Mouse (Mus musculus) heart, embryonic 13.5 days (tissue): ENCODE results near the gene Pou2f2. TPM values are rescaled to one million over a fixed set of nuclear protein-coding genes. Genes with fewer than 3 reads are reported as not detected.

Experiments used
- ATAC-seq: fragments of 200-750 bp; cut with Nextera tagmentation; 2 replicates; pipeline ENCODE4 v1.8.0; 2017; ENCODE audit warnings: moderate TSS enrichment; ENCODE audit not compliant: insufficient number of reproducible peaks, low FRiP score, low TSS enrichment; ENCODE audit errors: extremely low read depth
- H3K27ac ChIP-seq: fragments of 300-500 bp; sonication (generic); replicated peaks from 2 replicates; pipeline ENCODE4 v1.5.1; 2015; ENCODE audit warnings: moderate library complexity, mild to moderate bottlenecking, inconsistent platforms
- H3K27me3 ChIP-seq: fragments of 300-500 bp; sonication (generic); replicated peaks from 2 replicates; pipeline ENCODE4 v1.6.1; 2015; ENCODE audit warnings: mild to moderate bottlenecking, inconsistent platforms
- H3K36me3 ChIP-seq: fragments of 300-500 bp; sonication (generic); 2 replicates; pipeline ENCODE4 v1.6.1; 2015; ENCODE audit warnings: mild to moderate bottlenecking, inconsistent platforms
- H3K4me1 ChIP-seq: fragments of 300-500 bp; sonication (generic); 2 replicates; pipeline ENCODE4 v1.6.1; 2015; ENCODE audit warnings: inconsistent platforms
- H3K4me2 ChIP-seq: fragments of 300-500 bp; sonication (generic); 2 replicates; pipeline ENCODE4 v1.6.1; 2015; ENCODE audit warnings: inconsistent platforms, mild to moderate bottlenecking, moderate library complexity
- H3K4me3 ChIP-seq: fragments of 300-500 bp; sonication (generic); 2 replicates; pipeline ENCODE4 v1.5.1; 2015; ENCODE audit warnings: moderate library complexity, mild to moderate bottlenecking, inconsistent platforms
- H3K9ac ChIP-seq: fragments of 300-500 bp; sonication (generic); 2 replicates; pipeline ENCODE4 v1.6.1; 2015; ENCODE audit warnings: inconsistent platforms, mild to moderate bottlenecking, moderate library complexity
- H3K9me3 ChIP-seq: fragments of 300-500 bp; sonication (generic); 2 replicates; pipeline ENCODE4 v1.6.1; 2016; ENCODE audit warnings: inconsistent platforms
- whole genome bisulfite sequencing: fragments of 180-500 bp; shearing (Covaris S2); methylation state at CpG from one replicate; pipeline ENCODE4 v1.1.7; 2015; ENCODE audit warnings: mixed read lengths; 5-methylcytosine and 5-hydroxymethylcytosine counted together
- polyA plus RNA-seq: library from polyadenylated mRNA; unstranded; fragments of >200 nt; fragmentation: Nextera tagmentation; extraction: Ambion mirVana; gene quantifications from 2 replicates; pipeline ENCODE4 v1.2.1, GENCODE M21; 2015

Gene Pou2f2
- polyA plus RNA-seq, 1 experiment from 2014 or later, result 0.43 TPM

DNA sequence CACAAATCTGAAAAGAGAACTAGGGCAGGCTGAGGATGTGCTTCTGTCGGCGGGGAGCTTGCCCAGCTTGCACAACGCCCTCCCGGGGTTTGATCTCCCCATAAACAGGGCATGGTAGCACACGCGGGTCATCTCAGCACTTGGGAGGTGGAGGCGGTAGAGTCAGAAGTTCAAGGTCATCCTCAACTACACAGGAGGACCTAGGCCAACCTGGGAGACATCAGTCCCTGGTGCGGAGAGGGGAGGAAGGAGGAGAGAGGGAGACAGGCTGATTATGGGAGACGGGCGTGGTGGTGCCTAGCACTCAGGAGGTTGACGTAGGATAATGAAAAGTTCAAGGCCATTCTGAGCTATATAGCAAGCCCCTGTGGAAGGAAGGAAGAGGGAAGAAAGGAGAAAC, 11.3 kb upstream of the Pou2f2 start:
- Histone ChIP-seq H3K9ac (no peak overlapping the region), H3K27me3 (peaks cover 23% of the 10 kb centered on the region), H3K4me2 (no peak overlapping the region), H3K27ac (no peak overlapping the region), H3K4me3 (no peak overlapping the region), H3K9me3 (no peaks in the 10 kb centered on the region), H3K36me3 (no peaks in the 10 kb centered on the region), H3K4me1 (no peaks in the 10 kb centered on the region)
- no peak for ATAC-seq
- 81% methylated on average over 11 of the region's 11 CpGs for WGBS

DNA sequence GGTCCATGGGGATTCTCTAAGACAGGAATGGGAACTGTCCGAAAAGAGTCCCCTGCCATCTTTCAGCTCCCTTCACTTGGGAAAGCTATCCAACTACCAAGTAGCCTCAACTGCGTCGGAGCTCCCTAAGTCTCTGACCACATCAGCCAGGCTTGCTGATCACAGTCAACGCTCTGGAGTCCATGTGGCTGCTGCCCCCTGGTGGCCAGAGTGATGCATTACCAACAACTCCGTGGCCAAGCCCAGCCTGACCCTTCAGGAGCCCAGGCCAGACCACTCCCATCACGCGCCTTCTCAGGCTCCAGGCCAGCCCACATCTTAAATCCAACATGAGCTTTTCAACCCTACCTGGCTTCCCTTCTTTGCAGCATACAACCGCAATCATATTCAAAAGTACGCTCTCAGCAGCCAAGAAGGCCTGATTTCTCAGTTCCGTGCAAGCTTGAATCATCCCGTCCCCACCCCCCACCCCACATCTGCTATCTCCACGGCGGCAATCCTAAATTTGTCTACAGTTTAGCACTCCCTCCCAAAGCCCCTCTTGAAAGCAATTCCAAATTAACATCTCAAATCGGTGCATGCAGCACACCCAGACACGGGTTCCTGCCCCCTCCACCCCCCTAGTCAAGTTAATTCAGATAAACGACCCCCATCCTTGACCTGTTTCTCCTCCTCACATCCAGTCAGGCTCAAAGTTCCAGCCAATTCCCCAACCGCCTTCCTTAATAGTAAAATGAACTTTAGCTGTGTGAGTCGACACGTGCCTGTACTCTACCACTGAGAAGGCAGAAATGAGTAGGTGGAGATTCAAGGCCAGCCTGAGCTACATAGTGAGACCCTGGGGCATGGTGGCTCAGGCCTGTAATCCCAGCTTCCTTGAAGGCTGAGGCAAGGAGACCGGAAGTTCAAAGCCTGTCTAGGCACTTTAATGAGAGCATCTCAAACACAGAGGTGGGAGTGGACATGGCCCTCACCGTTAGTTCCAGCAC, 8.4 kb upstream of the Pou2f2 start:
- no peaks in the 10 kb centered on the region for H3K9me3 ChIP-seq
- H3K4me2 ChIP-seq, result no peak overlapping the region
- no peak overlapping the region for H3K9ac ChIP-seq
- H3K36me3 ChIP-seq, result no peaks in the 10 kb centered on the region
- no peak overlapping the region for H3K27ac ChIP-seq
- no peaks in the 10 kb centered on the region for H3K4me1 ChIP-seq
- H3K27me3 ChIP-seq, result peaks cover 36% of the 10 kb centered on the region
- peak; percentile 5; the same call in 1 of the 2 replicates for ATAC-seq
- H3K4me3 ChIP-seq, result no peak overlapping the region
- 23% methylated on average over 21 of the region's 21 CpGs for WGBS

GRCm38 (mm10) chr7:25184091-25184490, 4.6 kb upstream of the Pou2f2 start:
- H3K27ac ChIP-seq, result no peak overlapping the region
- peaks cover 72% of the 10 kb centered on the region for H3K27me3 ChIP-seq
- WGBS, result 70% methylated on average over 6 of the region's 6 CpGs
- H3K4me1 ChIP-seq, result peaks cover 15% of the 10 kb centered on the region
- no peak overlapping the region for H3K4me2 ChIP-seq
- H3K4me3 ChIP-seq, result no peak overlapping the region
- H3K9ac ChIP-seq, result no peak overlapping the region
- no peak for ATAC-seq
- no peaks in the 10 kb centered on the region for H3K36me3 ChIP-seq
- H3K9me3 ChIP-seq, result no peaks in the 10 kb centered on the region

GRCm38 (mm10) chr7:25181814-25182213, 2.3 kb upstream of the Pou2f2 start:
- Histone ChIP-seq H3K4me1 (peaks cover 24% of the 10 kb centered on the region), H3K27ac (no peak overlapping the region), H3K9ac (no peak overlapping the region), H3K36me3 (no peaks in the 10 kb centered on the region), H3K9me3 (no peaks in the 10 kb centered on the region), H3K4me2 (peak overlapping the region; percentile 46), H3K4me3 (peak overlapping the region; percentile 21; the same call in 1 of the 2 replicates), H3K27me3 (peaks cover 94% of the 10 kb centered on the region)
- ATAC-seq, result no peak
- 7% methylated on average over 21 of the region's 21 CpGs for WGBS

- peak overlapping the region; percentile 21; the same call in 1 of the 2 replicates for H3K4me3 ChIP-seq
- no peaks in the 10 kb centered on the region for H3K36me3 ChIP-seq
- 0 out of 2 replicates have a peak, but pooled peaks have one; percentile 51 for ATAC-seq
- H3K4me1 ChIP-seq, result peaks cover 24% of the 10 kb centered on the region
- no peak overlapping the region for H3K9ac ChIP-seq
- peaks cover 98% of the 10 kb centered on the region for H3K27me3 ChIP-seq
- peak overlapping the region; percentile 46 for H3K4me2 ChIP-seq
- under 1% methylated on average over 15 of the region's 15 CpGs for WGBS
- no peak overlapping the region for H3K27ac ChIP-seq
- no peaks in the 10 kb centered on the region for H3K9me3 ChIP-seq
Observed at GRCm38 (mm10) chr7:25181331-25181790, 1.8 kb upstream of the Pou2f2 start.

- WGBS, result 4% methylated on average over 6 of the region's 6 CpGs
- no peaks in the 10 kb centered on the region for H3K36me3 ChIP-seq
- ATAC-seq, result no peak
- no peak overlapping the region for H3K9ac ChIP-seq
- H3K9me3 ChIP-seq, result no peaks in the 10 kb centered on the region
- peaks cover 24% of the 10 kb centered on the region for H3K4me1 ChIP-seq
- no peak overlapping the region for H3K4me3 ChIP-seq
- H3K4me2 ChIP-seq, result no peak overlapping the region
- H3K27ac ChIP-seq, result no peak overlapping the region
- H3K27me3 ChIP-seq, result peaks cover 99% of the 10 kb centered on the region
Observed at GRCm38 (mm10) chr7:25180512-25180911, 986 bp upstream of the Pou2f2 start.

DNA sequence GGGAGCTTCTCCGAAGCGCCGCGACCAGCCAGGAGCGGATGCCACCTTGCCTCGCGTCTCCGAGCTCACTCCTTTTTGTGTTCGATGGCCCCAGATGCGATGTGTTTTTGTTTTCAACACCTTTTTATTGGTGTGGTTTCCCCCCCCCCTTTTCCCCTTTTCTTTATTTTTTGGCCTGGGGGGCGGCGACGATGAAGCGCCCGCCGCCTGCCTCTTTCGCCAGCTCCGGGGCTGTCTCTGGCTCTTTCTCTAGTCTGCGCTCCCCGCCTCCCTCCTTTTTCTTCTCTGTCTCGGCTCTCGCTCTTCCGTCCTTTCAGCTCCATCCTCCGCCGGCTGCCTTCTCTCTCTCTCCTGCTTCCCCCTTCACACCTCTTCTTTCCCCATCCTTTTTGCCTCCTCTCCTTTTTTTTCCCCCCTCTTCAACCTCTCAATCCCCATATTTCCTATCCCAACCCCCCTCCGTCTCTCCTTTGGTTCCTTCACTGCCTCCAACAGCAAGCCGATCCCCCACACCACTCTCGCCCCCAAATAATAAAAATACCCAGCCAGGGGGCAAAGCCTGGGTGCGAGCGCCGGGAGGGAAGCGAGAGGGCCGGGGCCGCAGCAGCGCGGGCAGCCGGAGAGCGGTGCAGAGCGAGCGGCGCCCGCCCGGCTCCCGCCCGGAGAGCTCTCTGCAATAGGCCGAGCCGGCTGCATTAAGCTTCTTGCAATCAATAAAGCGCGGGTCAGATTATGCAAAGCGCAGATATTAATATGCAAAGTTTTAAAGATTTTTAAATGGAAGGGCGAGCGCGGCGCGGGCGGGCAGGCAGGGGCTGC, 530 bp downstream of the Pou2f2 start:
- Histone ChIP-seq H3K36me3 (no peaks in the 10 kb centered on the region), H3K27me3 (peaks cover 99% of the 10 kb centered on the region), H3K9ac (peak overlapping the region; percentile 68), H3K4me1 (peaks cover 24% of the 10 kb centered on the region), H3K4me2 (peak overlapping the region; percentile 76), H3K4me3 (peak overlapping the region; percentile 56), H3K27ac (no peak overlapping the region), H3K9me3 (no peaks in the 10 kb centered on the region)
- ATAC-seq, result no peak
- 3% methylated on average over 56 of the region's 56 CpGs for WGBS

- peak overlapping the region; percentile 76 for H3K4me2 ChIP-seq
- no peaks in the 10 kb centered on the region for H3K36me3 ChIP-seq
- ATAC-seq, result no peak
- H3K27ac ChIP-seq, result no peak overlapping the region
- H3K27me3 ChIP-seq, result peaks cover 99% of the 10 kb centered on the region
- no peak overlapping the region for H3K9ac ChIP-seq
- no peaks in the 10 kb centered on the region for H3K9me3 ChIP-seq
- 2% methylated on average over 17 of the region's 17 CpGs for WGBS
- peak overlapping the region; percentile 56 for H3K4me3 ChIP-seq
- H3K4me1 ChIP-seq, result peaks cover 24% of the 10 kb centered on the region
Observed at GRCm38 (mm10) chr7:25178317-25178716, 1.2 kb downstream of the Pou2f2 start.

DNA sequence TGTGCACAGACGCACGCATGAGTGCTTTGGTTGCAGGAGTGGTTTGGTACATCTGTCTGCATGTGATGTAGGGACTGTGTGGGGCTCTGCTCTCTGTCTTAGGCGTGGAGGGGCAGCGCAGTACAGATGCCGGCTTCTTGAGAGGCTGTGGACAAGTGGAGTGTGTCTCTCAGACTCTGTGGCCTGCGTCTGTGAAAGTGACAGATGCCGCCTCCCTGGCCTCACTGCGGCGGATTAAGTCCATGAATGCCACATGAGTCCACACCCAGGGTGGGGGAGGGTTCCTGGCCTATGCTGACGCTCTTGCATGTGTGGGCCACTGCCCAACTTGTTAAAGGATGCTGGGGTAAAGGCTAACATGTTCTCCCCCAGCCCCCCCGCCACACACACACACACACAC, 5.2 kb downstream of the Pou2f2 start:
- Histone ChIP-seq H3K27me3 (peaks cover 99% of the 10 kb centered on the region), H3K4me2 (no peak overlapping the region), H3K4me1 (peaks cover 10% of the 10 kb centered on the region), H3K9me3 (no peaks in the 10 kb centered on the region), H3K4me3 (no peak overlapping the region), H3K36me3 (no peaks in the 10 kb centered on the region), H3K27ac (no peak overlapping the region), H3K9ac (no peak overlapping the region)
- ATAC-seq, result no peak
- 43% methylated on average over 10 of the region's 11 CpGs for WGBS

DNA sequence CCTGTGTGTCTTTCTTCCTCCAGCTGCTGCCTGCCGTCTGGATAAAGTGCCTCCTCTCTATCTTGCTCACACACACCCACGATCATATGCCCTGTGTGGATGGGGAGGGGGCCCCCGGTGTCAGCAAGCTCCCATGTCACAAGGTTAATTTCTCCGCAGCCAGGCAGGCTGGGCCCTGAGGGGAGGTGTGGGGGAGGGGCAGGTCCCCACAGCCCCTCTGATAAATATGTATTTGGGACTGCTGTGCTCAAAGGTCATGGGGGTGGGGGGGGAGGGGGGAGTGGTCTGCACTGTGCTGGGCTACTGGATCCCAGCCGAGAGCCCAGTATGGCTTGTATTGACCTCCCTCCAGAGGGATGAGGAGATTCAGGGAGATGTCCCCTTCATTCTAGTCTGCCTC, 6.9 kb downstream of the Pou2f2 start:
- Histone ChIP-seq H3K9me3 (no peaks in the 10 kb centered on the region), H3K4me1 (no peaks in the 10 kb centered on the region), H3K4me2 (no peak overlapping the region), H3K27ac (no peak overlapping the region), H3K36me3 (no peaks in the 10 kb centered on the region), H3K4me3 (no peak overlapping the region), H3K9ac (no peak overlapping the region), H3K27me3 (peaks cover 90% of the 10 kb centered on the region)
- no peak for ATAC-seq
- WGBS, result 37% methylated on average over 5 of the region's 5 CpGs

- whole genome bisulfite sequencing, result 21% methylated on average over 3 of the region's 3 CpGs
- Histone ChIP-seq H3K27ac (no peak overlapping the region), H3K9ac (no peak overlapping the region), H3K9me3 (no peaks in the 10 kb centered on the region), H3K4me3 (no peak overlapping the region), H3K4me2 (no peak overlapping the region), H3K4me1 (no peaks in the 10 kb centered on the region), H3K36me3 (no peaks in the 10 kb centered on the region), H3K27me3 (peaks cover 83% of the 10 kb centered on the region)
- no peak for ATAC-seq
Observed at GRCm38 (mm10) chr7:25170583-25170982, 8.9 kb downstream of the Pou2f2 start.
